ENCODE assay signal across 11 mouse cellular contexts in genomic region chr2:38514411-38514810, GRCm38 (mm10). TPM values are rescaled to one million over a fixed set of nuclear protein-coding genes. Genes with fewer than 3 reads are reported as not detected.
DNase-seq lines count a peak whose midpoint lies in the region; ATAC-seq and TF ChIP-seq lines count a peak whose summit lies in the region.
"Had no signal": no experiment of that assay in that cellular context is flagged by ENCODE, and none has a peak within 500 bp of the region (broad histone marks: within the 10 kb centered on the region; RNA-seq: fewer than 3 reads in every experiment).

No protein-coding gene starts in this region.

- no peak for TF ChIP-seq EP300 in liver, postnatal 0 days (IDR thresholded peaks at IDR 0.05; ENCODE audit: low read depth)

- peak overlapping the region; percentile 41; the same call in 1 of the 2 replicates for H3K27ac ChIP-seq in liver, postnatal 0 days (ENCODE audit: low read depth)
- no peak overlapping the region for H3K27ac ChIP-seq in liver, embryonic 12.5 days
- H3K27ac ChIP-seq in bone marrow macrophage, adult 2 months (ENCODE audit: insufficient read depth, low read depth, low read length), result peak overlapping the region; percentile 71
- no peak overlapping the region for H3K27ac ChIP-seq in kidney, adult 2 months (ENCODE audit: insufficient read depth, low read depth, low read length)
- H3K27ac ChIP-seq: neural tube, embryonic 12.5 days had no signal

- peaks cover 48% of the 10 kb centered on the region for H3K4me1 ChIP-seq in liver, postnatal 0 days (ENCODE audit: insufficient read depth)
- H3K4me1 ChIP-seq in liver, embryonic 12.5 days, result peaks cover 40% of the 10 kb centered on the region
- peaks cover 72% of the 10 kb centered on the region for H3K4me1 ChIP-seq in bone marrow macrophage, adult 2 months (ENCODE audit: control insufficient read depth, insufficient read depth, low read length)
- peaks cover 7% of the 10 kb centered on the region for H3K4me1 ChIP-seq in kidney, adult 2 months (ENCODE audit: control insufficient read depth, insufficient read depth, low read length)

- no peaks in the 10 kb centered on the region for H3K36me3 ChIP-seq in liver, postnatal 0 days (replicated peaks; ENCODE audit: insufficient read depth, low read length)
- peaks cover 5% of the 10 kb centered on the region; the same call in 1 of the 2 replicates for H3K36me3 ChIP-seq in liver, embryonic 12.5 days
- no peaks in the 10 kb centered on the region for H3K36me3 ChIP-seq in kidney, adult 2 months (ENCODE audit: control insufficient read depth, insufficient read depth, low read length)
- H3K36me3 ChIP-seq: neural tube, embryonic 12.5 days had no signal

- TF ChIP-seq POLR2A in bone marrow macrophage, adult 2 months (IDR thresholded peaks at IDR 0.05; ENCODE audit: borderline replicate concordance, low read depth, low read length), result no peak
- no peak for TF ChIP-seq POLR2A in kidney, adult 2 months (IDR thresholded peaks at IDR 0.05; ENCODE audit: low read depth, low read length)

- no peak for DNase-seq in liver, postnatal 0 days
- DNase-seq in induced T-regulatory cell, adult 2 months (ENCODE audit: low read depth), result peak; percentile 21
- DNase-seq in urinary bladder, postnatal 10 days (ENCODE audit: low spot score), result no peak
- no peak for DNase-seq in urinary bladder, adult 18-20 months (ENCODE audit: low spot score in 2 of 2)
- no peak for DNase-seq in kidney, adult 2 months
- DNase-seq: adrenal gland, postnatal 36 days had no signal

- H3K27me3 ChIP-seq in liver, postnatal 0 days (ENCODE audit: insufficient read depth, low read length), result no peaks in the 10 kb centered on the region
- peaks cover 55% of the 10 kb centered on the region for H3K27me3 ChIP-seq in liver, embryonic 12.5 days (replicated peaks)
- no peaks in the 10 kb centered on the region for H3K27me3 ChIP-seq in kidney, adult 2 months (replicated peaks; ENCODE audit: control insufficient read depth, insufficient read depth, low read length)
- H3K27me3 ChIP-seq: Patski had no signal

- H3K4me3 ChIP-seq in liver, postnatal 0 days (ENCODE audit: low read depth, low read length), result no peak overlapping the region
- H3K4me3 ChIP-seq in liver, embryonic 12.5 days, result no peak overlapping the region
- peak overlapping the region; percentile 36; the same call in 1 of the 2 replicates for H3K4me3 ChIP-seq in bone marrow macrophage, adult 2 months (ENCODE audit: insufficient read depth, low read length)
- H3K4me3 ChIP-seq in kidney, adult 2 months (ENCODE audit: insufficient read depth, low read depth, low read length), result no peak overlapping the region
- H3K4me3 ChIP-seq: neural tube, embryonic 12.5 days had no signal

- no peaks in the 10 kb centered on the region for H3K9me3 ChIP-seq in liver, postnatal 0 days (ENCODE audit: low read length)
- no peaks in the 10 kb centered on the region for H3K9me3 ChIP-seq in liver, embryonic 12.5 days (replicated peaks)
- H3K9me3 ChIP-seq: neural tube, embryonic 12.5 days had no signal

- no peak for TF ChIP-seq CTCF in liver, postnatal 0 days (IDR thresholded peaks at IDR 0.05; ENCODE audit: low read depth)
- TF ChIP-seq CTCF in bone marrow macrophage, adult 2 months (IDR thresholded peaks at IDR 0.05; ENCODE audit: low read depth, low read length), result no peak
- TF ChIP-seq CTCF in kidney, adult 2 months (conservative IDR thresholded peaks at IDR 0.05; ENCODE audit: insufficient read depth, insufficient read length, low read depth, low read length), result no peak

- no peak overlapping the region for H3K9ac ChIP-seq in liver, postnatal 0 days (replicated peaks)
- H3K9ac ChIP-seq in liver, embryonic 12.5 days, result no peak overlapping the region
- H3K9ac ChIP-seq: neural tube, embryonic 12.5 days had no signal

- 36% methylated on average over 7 of the region's 7 CpGs for WGBS in liver, postnatal 0 days (ENCODE audit: insufficient replicate concordance)
- WGBS in liver, embryonic 12.5 days (ENCODE audit: insufficient replicate concordance), result 28% methylated on average over 7 of the region's 7 CpGs
- WGBS in kidney, adult 2 months, result 81% methylated on average over 7 of the region's 7 CpGs

- ATAC-seq in liver, postnatal 0 days, result no peak
- no peak for ATAC-seq in liver, embryonic 12.5 days
- ATAC-seq in monocyte, adult 5-6 weeks (replicated peaks; ENCODE audit: insufficient number of reproducible peaks, low FRiP score, low TSS enrichment, poor library complexity, severe bottlenecking), result peak; percentile 80
- ATAC-seq: Patski had no signal

- no peak overlapping the region for H3K4me2 ChIP-seq in liver, postnatal 0 days (ENCODE audit: low read depth, low read length)
- no peak overlapping the region for H3K4me2 ChIP-seq in liver, embryonic 12.5 days
- H3K4me2 ChIP-seq: neural tube, embryonic 12.5 days had no signal

RNA-seq across cellular contexts. Expression of gene Nek6, which starts 3.0 kb away (rescaled TPM):
- 30.6 and 39.7 TPM in 2 replicates for polyA plus RNA-seq in liver, postnatal 0 days (2015; fragmentation: Nextera tagmentation; extraction: Ambion mirVana)
- polyA plus RNA-seq in liver, embryonic 12.5 days (2016; fragmentation: Nextera tagmentation; extraction: Ambion mirVana), result 42.7 and 45.7 TPM in 2 replicates
- 15.8 and 17.0 TPM in 2 replicates for polyA plus RNA-seq in bone marrow macrophage, adult 2 months (2012; ENCODE audit: insufficient read depth, insufficient read length, missing spikeins)
- 0.39 to 0.57 TPM (median 0.53 TPM) in 3 replicates for total RNA-seq in monocyte, adult 5-6 weeks (2017)
- 15.0 and 18.6 TPM in 2 replicates for polyA plus RNA-seq in kidney, adult 2 months (2012; rRNA removed)

Comparison
In these comparisons a context has a peak if more than half of its experiments do, and no peak if none do; other contexts are left out.
1. H3K27ac ChIP-seq: peak in liver, postnatal 0 days (single experiment) and bone marrow macrophage, adult 2 months (single experiment); none in liver, embryonic 12.5 days (single experiment) and kidney, adult 2 months (single experiment).